Mouse (Mus musculus): Measurements from ENCODE around the gene Arhgap19. TPM values are rescaled to one million over a fixed set of nuclear protein-coding genes. Genes with fewer than 3 reads are reported as not detected.

The Arhgap19 gene
- total and polyA plus RNA-seq, 3 experiments, result 20.4 to 36.8 (median 30.1) TPM

DNA sequence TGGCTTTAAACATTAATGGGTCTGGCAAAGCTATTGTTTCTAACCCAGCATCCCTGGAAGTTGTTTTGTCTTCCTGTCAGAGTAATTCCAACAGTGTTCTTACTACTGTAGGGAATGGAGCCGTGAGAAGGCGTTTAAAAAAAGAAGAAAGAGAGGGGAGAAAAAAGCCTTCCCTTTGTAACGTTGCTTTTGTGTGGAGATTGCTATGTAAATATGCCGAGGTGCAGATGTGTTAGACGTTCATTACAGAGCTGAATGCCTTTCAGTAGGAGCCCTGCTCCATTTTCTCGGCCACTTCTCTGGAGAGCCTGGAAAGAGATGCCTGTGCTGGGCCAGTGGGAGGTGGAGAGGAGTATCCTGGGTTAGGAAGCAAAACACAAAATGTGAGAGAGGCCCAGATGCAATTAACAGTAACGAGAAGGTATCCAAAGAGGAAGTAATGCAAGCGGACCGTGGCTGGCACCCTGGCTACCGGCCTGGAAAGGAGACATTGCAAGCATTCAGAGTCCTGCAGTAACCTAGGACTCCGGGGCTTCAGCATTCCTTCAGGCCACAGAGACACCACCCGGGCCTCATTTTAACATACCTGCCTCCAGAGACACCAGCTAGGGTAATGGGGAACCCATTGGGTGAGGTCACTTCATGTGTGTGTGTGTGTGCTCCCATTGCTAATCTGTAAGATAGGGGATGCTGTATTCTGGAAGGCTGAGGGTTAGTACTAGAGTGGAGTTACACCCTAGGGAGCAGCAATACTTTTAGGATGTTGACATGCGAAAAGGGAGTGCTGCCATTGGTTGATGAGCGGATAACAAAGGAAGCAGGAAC is 49.1 kb upstream of the Arhgap19 start:
- no peaks in the 10 kb centered on the region for H3K79me2 ChIP-seq (replicated peaks; ENCODE audit: control insufficient read depth, extremely low read depth, insufficient read depth, poor library complexity, severe bottlenecking)
- in situ Hi-C loops (cut with MboI; ENCODE audit: low pct_ligation_motif_present, low pct_unique_long_range_greater_than_20kb, low sequenced_read_pairs), result no loop called here
- H3K9me3 ChIP-seq (replicated peaks; ENCODE audit: low read length), result peaks cover 10% of the 10 kb centered on the region
- TF ChIP-seq CTCF (conservative IDR thresholded peaks at IDR 0.05 in 1 of 2, IDR thresholded peaks at IDR 0.05 in 1 of 2; ENCODE audit: low read depth in 2 of 2, low read length in 2 of 2), result no peak
- no peak for TF ChIP-seq MAFK (IDR thresholded peaks at IDR 0.05; ENCODE audit: insufficient replicate concordance, low read length)
- no peak for TF ChIP-seq JUN (IDR thresholded peaks at IDR 0.05; ENCODE audit: insufficient read depth, low read depth, low read length)
- no peak overlapping the region for H3K9ac ChIP-seq (ENCODE audit: insufficient read depth, low read depth)
- H3K4me3 ChIP-seq (replicated peaks in 1 of 3; ENCODE audit: low read depth in 2 of 3, low read length in 2 of 3, poor library complexity in 1 of 3), result no peak overlapping the region
- H3K4me2 ChIP-seq (ENCODE audit: insufficient read depth, low read depth, poor library complexity, severe bottlenecking), result peak overlapping the region; percentile 78
- peaks cover 15% of the 10 kb centered on the region for H3K27me3 ChIP-seq (replicated peaks)
- H3K4me1 ChIP-seq (ENCODE audit: control insufficient read depth in 1 of 2, insufficient read depth in 2 of 2), result peaks cover 0 to 14% of the 10 kb centered on the region in 2 experiments; a peak in 2 of 4 replicates
- dilution Hi-C loops (cut with MboI; ENCODE audit: extremely low pct_ligation_motif_present, extremely low pct_unique_long_range_greater_than_20kb, low sequenced_read_pairs), result no loop called here
- no peak overlapping the region for H3K27ac ChIP-seq (ENCODE audit: insufficient read depth, low read depth)
- H3K36me3 ChIP-seq (replicated peaks in 1 of 2; ENCODE audit: control insufficient read depth in 1 of 2, insufficient read depth in 1 of 2, low read length in 1 of 2), result no peaks in the 10 kb centered on the region
- no peak for DNase-seq (ENCODE audit: extremely low read depth)

DNA sequence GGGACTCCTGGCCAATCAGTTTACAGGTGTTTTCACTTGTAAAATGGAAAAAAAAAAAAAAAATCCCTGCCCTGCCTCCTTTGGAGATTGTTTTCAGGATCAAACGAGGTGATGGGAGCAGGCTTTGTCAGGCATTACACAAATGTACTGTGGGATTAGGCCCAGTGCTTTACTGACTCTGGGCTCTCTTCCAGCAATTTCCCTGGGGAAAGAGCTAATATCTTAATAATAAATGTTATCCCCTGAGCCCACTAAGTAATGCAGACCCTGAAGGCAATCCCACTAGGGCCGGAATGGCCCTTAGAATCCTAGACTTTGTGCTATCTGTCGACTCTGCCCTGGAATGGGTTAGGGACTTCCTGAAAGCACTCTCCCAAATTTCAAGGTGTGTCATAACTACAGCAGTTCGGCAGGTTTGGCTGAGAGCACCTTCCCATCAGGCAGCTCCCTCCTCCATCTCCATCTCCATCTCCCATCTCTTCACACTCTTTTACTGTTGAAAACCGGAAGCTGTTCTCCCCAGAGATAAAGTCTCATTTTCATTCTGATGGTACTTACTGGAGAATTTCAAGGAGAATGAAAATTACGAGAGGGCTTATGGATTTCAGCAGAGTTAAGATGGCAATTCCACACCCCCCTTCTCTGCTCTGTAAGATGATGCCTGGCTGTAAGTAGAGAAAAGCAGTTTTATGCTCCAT is 48.3 kb upstream of the Arhgap19 start:
- no peak for TF ChIP-seq E2F4 (IDR thresholded peaks at IDR 0.05; ENCODE audit: insufficient replicate concordance, low read depth, low read length)
- no peak for TF ChIP-seq USF2 (conservative IDR thresholded peaks at IDR 0.05; ENCODE audit: low read depth, low read length)
- no peak for TF ChIP-seq UBTF (IDR thresholded peaks at IDR 0.05; ENCODE audit: low read depth, low read length)
- no peak for TF ChIP-seq SMC3 (IDR thresholded peaks at IDR 0.05; ENCODE audit: low read depth, low read length)
- TF ChIP-seq MAFK (IDR thresholded peaks at IDR 0.05; ENCODE audit: insufficient replicate concordance, low read length), result no peak
- TF ChIP-seq SIN3A (IDR thresholded peaks at IDR 0.05; ENCODE audit: low read length), result no peak
- TF ChIP-seq USF1 (IDR thresholded peaks at IDR 0.05; ENCODE audit: low read depth, low read length), result no peak
- no peak for TF ChIP-seq RCOR1 (conservative IDR thresholded peaks at IDR 0.05; ENCODE audit: low read depth, low read length)
- TF ChIP-seq CHD2 (IDR thresholded peaks at IDR 0.05; ENCODE audit: low read length), result no peak
- no peak for TF ChIP-seq CTCF (conservative IDR thresholded peaks at IDR 0.05 in 1 of 2, IDR thresholded peaks at IDR 0.05 in 1 of 2; ENCODE audit: low read depth in 2 of 2, low read length in 2 of 2)
- no peak for TF ChIP-seq ZKSCAN1 (IDR thresholded peaks at IDR 0.05; ENCODE audit: borderline replicate concordance, low read depth, low read length)
- in situ Hi-C loops (cut with MboI; ENCODE audit: low pct_ligation_motif_present, low pct_unique_long_range_greater_than_20kb, low sequenced_read_pairs), result no loop called here
- Histone ChIP-seq H3K79me2 (replicated peaks; ENCODE audit: control insufficient read depth, extremely low read depth, insufficient read depth, poor library complexity, severe bottlenecking) (no peaks in the 10 kb centered on the region), H3K4me1 (ENCODE audit: control insufficient read depth in 1 of 2, insufficient read depth in 2 of 2) (peaks cover 0 to 14% of the 10 kb centered on the region in 2 experiments; a peak in 2 of 4 replicates), H3K4me3 (replicated peaks in 1 of 3; ENCODE audit: low read depth in 2 of 3, low read length in 2 of 3, poor library complexity in 1 of 3) (no peak overlapping the region), H3K36me3 (replicated peaks in 1 of 2; ENCODE audit: control insufficient read depth in 1 of 2, insufficient read depth in 1 of 2, low read length in 1 of 2) (no peaks in the 10 kb centered on the region), H3K27ac (ENCODE audit: insufficient read depth, low read depth) (no peak overlapping the region), H3K9me3 (replicated peaks; ENCODE audit: low read length) (peaks cover 10% of the 10 kb centered on the region), H3K27me3 (replicated peaks) (peaks cover 17% of the 10 kb centered on the region), H3K9ac (ENCODE audit: insufficient read depth, low read depth) (no peak overlapping the region), H3K4me2 (ENCODE audit: insufficient read depth, low read depth, poor library complexity, severe bottlenecking) (no peak overlapping the region)
- dilution Hi-C loops (cut with MboI; ENCODE audit: extremely low pct_ligation_motif_present, extremely low pct_unique_long_range_greater_than_20kb, low sequenced_read_pairs), result no loop called here
- DNase-seq (ENCODE audit: extremely low read depth), result no peak

Measured in CH12.LX (cell line).